Mouse (Mus musculus): Measurements from ENCODE around the gene Rasgef1b.

Gene Rasgef1b

DNA sequence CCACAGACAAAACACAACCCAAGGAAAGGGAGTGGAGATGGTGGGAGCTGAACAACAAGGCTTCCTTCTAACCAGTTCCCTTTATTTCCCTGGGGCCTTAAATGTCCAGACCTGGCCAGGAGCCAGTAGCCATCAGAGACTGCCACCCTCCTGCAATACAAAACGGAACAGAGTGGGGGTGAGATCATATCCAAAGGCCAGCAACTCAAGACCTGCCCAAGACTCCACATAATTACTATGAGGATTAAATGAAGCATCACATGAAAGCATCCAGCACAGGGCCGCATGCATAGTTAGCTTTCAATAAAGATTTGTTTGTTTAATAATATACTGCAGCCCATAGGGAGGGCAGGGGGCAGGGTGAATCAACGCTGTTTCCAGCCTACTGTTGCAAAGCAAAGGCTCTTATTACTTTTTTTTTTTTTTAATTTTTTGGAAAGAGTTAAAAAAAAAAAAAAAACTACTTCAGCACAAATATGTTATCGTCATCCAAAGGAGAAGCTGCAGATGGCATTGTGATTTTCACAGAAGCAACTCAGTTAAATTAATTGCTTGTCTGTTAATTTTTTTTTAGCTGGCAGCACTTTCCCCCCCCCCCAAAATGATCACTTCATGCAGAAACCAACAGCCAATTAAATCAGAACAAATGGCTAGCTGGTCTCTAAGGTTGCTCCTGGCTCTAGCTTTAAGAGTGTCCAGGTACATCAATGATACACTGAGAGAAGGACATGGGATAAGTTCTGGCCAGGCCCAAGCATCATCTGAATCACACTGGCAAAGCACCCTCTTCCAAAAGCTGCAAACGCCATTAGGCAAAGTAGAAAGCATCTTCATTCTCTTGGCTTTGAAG lies 241.6 kb downstream of the Rasgef1b start:
- no peak for DNase-seq

DNA sequence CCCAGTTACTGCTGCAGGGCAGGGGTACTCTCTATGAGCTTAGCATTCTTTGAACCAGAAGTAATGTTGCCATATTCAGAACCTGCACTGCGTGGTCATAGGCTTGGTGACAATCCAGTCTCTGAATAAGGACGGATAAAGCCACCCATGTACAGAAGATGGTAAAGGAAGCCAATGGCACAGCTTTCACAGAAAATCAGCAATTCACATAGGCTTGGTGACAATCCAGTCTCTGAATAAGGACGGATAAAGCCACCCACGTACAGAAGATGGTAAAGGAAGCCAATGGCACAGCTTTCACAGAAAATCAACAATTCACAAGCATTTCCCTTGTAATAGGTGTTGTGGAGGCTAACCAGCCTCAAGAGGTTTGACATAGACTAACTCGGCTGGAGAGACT lies 245.7 kb downstream of the Rasgef1b start:
- no peak for DNase-seq

DNA sequence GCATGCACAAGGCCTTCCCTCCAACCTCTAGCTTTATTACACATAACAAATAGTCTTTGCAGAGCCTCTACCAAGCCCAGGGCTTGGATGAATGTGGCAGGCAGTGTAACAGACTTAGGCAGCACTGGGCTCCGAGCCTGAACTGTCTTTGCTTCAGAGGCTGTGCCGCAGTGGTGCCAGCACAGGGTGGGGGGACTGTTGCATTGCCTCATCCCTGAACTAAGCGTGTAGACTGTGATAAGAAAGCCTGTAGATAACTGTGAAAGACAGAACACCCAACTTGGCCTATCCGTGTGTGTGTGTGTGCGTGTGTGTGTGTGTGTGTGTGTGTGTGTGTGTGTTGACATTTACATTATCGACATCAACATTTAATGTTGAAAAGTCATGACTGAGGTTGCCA lies 246.3 kb downstream of the Rasgef1b start:
- DNase-seq, result no peak

DNA sequence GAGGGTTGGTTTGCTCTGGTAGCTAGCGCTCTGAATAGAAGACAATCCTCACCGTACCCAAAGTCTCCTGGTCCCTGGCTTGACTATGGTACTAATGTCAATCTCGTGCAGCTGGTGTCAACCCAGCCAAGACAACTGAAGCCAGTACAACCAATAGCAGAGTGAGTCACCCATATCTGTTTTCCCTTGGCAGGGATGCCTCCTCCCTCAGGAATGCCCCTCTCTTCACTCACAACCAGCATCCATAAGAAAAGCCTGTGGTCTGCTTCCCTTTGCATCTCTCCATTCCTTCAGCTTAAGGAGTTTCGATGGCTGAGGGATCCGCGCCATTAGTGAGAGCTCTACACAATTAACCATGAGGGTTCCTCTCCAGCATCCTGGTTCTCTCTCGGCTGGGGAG lies 246.8 kb downstream of the Rasgef1b start:
- DNase-seq, result no peak

DNA sequence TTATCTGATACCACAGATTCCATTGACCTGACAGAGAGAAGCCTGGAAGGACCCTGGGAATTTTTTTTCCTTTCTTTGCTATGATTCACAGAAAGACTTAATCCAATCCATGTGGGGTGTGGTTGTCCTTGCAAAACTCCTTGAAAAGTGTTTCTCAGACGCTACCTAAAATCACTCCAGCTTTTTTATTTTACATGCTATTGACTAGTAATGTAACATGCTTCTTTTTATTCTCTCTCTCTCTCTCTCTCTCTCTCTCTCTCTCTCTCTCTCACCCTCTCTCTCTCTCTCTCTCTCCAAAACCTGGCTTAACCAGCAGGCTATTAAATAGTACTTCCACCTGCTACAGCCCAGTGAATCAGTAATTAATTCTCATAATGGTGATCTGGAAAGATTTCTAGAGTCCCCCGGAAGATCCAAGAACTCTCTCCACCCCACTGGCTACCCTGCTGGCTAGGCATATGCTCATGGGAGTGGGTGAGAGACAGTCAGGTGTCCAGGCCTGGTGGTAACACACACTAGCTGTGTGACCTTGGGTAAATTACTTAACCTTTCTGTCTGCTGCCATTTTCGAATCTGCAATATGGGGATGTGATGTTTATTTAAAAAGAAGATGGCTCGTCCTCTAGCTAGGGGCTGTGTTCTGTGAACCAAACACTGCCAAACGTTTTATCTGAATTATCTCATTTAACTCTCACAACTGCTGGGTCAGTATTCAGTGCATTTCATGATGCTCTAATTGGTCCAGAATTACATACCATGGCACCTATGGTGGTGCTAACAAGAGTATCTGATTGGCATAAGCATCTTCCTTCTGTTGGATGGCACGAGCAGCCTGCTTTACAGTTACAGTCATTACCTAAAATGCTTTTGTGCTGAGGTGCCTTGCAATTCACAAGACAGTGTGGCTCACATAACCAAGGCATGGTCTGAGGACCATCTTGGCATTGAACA lies 248.5 kb downstream of the Rasgef1b start:
- no peak for DNase-seq

DNA sequence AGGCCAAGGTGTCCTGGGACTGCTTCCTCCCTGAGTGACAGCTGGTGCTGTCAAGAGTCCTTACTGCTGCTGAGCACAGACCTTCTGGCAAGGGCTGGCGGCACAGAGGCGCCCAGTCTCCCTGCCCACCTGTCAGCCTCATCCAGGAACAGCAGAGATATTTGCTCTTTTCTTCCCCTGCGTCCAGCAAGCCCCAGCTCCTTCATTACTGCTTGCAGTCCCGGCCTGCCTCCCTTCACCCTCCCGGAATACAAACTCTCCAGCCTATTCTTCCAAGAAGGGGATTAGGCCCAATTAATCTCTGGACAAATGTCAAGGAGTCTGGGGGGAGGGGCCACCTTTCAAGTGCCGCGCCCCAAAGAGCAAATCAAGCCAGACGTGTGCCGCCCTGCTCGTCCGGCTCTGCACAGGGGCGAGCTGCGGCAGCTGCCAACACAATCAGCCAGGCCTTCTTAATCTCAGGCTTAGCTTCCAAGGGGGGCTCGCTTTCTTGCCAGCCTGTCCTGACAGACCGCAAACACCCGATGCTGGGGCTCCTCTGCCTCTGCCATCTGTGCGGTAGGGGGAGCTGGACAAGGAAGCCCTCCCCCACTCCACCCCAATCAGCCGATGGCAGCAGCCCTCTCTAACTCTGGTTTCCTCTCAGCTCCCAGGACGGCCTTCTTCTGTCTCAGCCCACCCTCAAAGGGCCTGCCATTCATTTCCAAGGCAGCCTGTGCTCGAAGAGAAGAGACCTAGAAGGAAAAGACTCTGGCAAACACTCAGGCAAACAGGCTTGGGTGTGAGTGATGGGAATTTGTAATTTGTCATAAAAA lies 249.4 kb downstream of the Rasgef1b start:
- DNase-seq, result peak in 1 of 2 experiments; percentile 5

DNA sequence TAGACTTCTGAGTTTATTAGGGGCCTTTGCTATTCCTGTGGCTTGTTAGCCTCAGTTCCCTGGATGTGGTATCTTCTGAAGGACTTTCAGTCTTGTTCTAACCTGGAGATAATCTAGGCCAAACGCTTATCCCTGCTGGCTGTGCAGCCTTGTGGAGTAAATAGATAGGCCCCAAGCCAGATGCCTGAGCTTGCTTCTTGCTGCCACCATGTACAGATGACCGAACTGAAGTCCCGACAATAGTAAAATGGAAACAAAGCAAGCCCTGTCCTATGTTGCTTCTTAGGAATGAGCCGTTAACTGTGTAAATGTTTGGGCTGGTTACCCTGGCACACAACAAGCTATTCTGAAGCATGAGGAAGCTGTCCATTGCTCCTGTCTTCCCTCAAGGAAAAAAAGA lies 250.1 kb downstream of the Rasgef1b start:
- DNase-seq, result no peak

DNA sequence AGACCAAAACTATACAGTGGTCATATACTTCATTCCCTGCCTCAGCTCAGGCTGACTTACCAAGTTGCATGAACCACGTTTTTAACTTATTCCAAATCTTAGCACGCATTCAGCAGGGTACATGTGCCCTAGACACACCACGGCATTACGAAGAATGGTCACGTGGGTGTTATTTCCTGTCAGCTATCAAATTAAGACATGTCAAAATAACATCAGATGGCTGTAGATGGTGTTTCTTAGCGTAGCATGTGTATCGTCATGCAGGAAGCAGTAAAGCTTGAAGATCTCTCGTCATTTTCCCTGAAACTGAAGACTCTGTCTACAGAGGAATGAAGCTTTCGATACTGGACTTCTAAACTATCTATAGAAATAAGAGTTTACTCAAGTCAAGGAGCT lies 251.4 kb downstream of the Rasgef1b start:
- no peak for DNase-seq

DNA sequence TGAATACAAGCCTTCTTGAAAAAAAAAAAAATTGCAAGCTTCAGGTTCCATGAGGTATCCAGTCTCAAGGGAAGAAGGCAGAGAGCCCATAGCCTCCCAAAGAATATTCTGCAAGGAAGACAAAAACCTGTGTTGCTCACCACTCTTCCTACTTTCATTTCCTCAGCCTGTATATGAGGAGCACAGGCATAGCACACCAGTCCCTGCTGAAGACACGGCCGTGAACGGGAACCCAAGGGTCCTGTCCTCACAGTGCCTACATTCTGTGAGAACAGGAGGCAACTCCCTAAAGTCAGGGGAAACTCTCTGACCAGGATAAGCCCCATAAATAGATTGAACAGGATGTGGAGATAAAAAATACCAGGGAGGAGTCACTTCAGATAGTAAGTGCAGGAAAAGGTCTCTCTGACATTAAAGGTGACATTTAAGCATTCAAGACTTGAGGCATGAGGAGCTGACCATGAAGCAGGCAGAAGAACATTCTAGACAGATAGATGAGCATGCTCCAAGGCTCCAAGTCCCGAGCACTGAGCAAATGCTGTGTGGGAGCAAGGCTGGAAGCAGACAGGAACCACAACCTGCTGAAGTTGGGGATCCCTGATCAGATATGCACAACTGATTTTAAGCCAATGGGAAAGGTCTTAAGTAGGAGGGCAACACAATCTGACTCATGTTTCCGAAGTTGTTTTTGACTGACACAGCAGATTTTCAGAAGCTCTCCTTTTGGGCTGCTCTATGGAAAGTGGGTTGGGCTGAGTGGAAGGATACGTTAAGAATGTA lies 252.0 kb downstream of the Rasgef1b start:
- no peak for DNase-seq

DNA sequence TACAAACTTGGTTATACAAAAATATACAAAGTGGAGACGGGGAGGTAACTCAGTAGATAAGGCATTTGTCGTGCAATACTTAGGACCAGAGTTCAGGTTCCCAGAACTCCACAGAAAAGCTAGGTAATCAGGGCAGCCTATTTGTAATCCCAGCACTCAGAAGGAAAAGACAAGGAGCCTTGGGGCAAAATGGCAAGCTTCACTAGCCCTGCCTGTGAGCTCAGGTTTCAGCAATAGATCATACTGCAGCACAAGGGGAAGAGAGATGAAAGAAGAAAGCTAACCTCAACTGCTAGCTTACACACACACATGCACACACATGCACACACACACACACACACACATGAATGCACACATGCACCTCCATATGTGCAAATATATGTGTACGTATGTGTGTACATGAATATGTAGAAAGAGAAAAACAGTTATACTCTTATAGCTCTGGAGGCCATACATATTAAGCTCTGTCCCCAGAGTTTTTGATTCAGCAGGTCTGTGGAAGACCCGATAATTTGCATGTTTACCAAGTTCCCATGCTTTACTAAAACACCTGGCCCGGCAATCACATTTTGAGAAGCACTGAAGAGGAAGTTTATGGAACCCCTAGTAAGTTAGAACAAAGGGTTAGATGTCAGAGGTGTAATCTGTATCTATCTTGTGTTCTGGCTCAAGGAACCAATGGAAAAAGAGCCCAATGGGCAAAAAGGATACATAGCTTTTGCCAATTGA lies 256.1 kb downstream of the Rasgef1b start:
- DNase-seq, result no peak

DNA sequence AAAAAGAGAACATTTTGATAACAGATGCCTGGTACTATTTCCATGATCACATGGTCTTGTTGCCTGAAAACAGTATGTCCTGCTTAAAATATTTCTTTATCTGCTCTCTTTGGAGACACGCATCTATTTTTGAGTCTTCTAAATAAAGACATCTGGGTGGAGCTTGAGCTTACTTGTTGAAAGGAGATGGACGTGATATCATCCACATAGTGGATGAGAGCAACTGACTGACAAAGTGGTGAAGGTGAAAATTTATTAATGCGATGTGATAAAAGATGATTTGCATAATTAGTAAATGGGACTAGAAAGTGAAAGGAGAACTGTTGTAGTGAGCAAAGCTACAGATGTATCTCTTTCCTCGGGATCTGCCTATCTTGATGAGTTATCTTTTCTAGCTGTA lies 257.1 kb downstream of the Rasgef1b start:
- DNase-seq, result no peak

DNA sequence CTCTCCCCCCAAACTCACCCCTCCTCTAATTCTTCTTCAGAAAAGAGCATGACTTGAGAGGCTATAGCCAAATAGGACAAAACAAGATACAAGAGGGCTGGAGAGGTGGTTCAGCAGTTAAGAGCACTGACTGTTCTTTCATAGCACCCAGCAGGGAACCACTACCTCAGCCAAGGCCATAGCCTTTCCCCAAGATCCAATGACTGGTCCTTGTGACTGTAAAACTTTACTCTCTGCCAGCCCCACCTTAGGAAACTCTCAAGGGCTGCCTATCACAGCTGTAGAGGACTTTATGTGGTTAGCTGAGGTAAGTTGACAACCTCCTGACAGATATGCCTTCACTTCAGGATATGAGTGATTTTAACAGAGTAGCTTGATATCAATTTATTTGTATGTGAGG lies 258.3 kb downstream of the Rasgef1b start:
- DNase-seq, result no peak

DNA sequence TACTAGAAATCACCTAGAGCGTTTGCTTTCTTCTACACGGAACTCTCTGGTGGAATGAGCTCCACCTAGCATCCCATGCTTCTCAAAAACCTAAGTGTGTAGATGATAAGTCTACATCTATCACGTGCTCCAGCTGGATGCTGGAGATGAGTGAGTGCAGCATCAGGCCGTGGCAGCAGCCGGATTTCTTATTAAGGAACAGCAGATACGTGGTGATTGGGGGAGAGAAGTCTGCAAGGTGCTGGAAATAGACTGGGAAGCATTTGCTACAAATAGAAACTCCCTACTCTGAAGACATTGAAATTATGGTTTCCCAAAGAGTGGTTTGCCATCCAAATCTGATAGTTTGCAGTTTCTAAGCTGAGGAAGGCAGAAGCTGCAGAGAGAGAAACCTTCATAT lies 269.9 kb downstream of the Rasgef1b start:
- no peak for DNase-seq

DNA sequence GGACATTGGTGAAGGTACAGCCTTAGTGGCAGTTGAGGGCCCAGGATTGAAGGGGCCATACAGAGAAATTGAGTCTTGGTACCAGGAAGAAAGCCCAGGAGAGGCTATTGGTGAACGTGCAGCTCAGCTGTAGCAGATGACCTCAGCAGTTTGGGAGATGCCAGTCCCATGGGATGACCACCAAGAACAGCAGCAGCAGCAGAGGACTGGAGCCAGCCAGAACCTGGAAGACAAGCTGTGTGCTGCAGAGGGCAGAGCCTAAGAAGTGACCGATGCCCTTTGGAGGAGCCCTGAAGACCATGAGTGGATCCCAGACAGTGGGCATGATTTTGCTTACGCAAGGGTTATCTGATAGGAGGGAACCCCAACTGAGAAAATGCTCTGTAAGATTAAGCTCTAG lies 271.6 kb downstream of the Rasgef1b start:
- DNase-seq, result no peak

DNA sequence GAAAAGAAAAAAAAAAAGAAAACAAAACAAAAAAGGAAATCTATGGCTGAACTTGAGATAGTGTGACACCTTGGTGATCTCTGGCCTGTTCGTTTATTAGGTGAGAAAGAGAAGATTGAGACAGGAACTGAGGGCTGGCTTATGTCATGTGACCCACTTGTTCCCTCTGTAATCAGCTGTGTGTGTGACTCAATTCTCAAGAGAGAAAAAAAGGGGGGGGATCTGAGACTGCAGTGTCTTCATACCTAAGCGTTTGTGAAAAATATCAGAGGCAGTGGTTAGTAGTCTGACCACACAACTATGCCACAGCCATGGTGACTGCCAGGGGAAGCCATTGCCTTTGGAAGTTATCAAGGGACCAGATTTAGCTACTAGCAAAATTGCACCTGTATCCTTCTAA lies 276.9 kb downstream of the Rasgef1b start:
- no peak for DNase-seq

DNA sequence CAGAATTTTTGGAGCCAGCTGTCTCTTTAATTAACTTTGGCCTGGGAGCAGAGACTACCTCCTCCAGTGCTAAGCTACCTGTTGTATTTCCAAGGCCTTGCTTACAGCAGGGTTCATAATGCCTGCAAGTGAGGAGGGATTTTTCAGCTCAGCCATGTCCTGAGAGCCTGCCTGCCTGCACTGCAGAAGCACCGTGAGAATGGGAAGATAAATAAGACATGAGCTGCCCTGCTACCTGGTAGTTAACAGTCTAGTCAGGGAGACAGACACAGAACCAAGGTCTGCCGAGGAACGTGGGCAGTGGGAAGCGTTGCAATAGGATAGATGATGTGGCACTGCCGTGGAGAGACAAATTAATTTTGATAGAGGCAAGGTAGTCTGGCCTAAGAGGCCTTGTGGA lies 277.4 kb downstream of the Rasgef1b start:
- no peak for DNase-seq

DNA sequence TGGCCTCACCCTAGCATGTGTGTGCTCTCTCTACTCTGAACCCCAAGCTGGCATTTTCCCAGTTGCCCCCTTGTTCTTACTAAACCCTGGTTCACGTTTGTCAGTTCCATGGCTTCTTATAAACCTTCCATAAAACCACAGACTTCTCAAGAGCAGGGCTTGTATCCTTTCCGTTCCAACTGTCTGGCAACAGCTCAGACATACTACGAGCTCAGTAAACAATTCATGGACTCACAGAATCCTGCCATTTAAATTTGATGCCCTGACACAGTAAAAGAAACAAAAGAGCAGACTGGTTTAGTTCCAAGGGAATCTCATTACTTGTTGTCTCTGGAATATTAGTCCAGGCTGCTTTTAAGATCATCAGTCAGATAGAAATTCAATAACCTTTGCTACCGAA lies 277.9 kb downstream of the Rasgef1b start:
- no peak for DNase-seq

DNA sequence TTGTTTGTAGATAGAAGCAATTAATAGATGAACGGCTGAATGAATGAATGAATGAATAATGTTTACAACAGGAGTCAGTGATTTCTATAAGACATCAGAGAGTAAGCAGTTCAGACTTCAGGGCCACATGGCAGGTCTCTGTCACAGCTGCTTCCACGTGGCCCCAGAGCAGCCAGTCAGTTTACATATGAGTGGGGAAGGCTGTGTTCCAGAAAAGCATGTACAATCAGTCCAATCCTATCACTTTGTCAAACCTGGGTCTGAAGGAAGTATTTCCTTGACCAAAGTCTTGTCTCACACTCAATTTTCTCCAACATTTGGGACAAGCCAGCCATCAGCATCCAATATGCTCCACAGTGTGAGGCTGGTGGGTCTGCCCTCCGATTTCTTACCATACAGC lies 278.4 kb downstream of the Rasgef1b start:
- DNase-seq, result no peak

DNA sequence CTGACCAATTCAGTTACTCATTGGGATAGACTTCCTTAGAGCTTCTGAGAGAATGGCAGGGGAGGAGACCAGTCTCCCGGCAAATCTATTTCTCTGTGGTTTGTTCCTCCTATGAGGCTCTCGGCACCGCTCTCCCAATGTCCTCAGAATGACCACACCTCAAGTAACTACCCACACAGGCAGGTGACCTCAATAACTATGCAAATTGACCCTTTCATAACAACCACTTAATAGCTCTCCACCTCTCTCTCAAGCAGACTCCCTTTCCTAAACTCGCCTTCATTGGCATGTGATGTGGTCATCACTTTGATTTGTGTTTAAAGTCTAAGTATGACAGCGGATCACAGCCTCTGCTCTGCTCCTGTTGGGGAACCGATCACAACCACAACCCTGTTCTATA lies 281.4 kb downstream of the Rasgef1b start:
- no peak for DNase-seq

DNA sequence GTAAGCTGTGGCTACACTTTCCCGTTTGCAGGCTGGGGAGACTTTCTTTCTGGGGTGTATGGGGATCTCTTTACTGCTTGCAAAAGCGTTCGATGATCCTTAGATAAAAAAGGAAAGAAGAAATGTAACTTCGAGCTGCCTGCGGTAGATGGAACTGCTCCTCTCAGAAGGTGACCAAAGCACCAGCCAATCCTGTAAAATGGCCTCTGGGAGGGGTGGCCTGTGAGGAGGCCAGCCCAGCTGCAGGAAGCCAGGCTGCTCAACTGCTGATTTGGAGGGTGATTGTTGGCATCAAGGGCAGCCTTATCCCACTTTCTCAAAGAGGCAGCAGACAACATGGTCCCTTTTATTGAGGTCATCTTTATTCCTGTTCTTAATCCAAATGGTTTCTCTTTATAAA lies 283.6 kb downstream of the Rasgef1b start:
- no peak for DNase-seq

DNA sequence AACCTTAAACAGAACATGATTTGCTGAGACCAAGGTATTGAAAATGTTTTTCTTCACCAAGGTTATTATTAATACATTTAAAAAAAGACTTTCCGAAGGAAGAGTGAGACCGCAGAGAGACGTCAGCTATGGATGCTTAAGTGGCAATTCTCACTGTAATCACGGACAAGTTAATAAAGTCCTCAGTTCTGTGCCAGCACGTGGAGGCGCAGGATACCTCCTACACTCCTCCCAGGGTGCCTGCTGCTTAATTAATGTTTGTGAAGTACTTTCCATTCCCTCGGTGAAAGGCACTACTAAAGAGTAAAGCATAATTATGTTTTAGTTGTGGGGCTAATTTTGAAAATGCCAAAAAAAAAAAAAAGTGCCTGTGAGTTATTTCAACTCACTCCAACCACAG lies 284.1 kb downstream of the Rasgef1b start:
- no peak for DNase-seq

DNA sequence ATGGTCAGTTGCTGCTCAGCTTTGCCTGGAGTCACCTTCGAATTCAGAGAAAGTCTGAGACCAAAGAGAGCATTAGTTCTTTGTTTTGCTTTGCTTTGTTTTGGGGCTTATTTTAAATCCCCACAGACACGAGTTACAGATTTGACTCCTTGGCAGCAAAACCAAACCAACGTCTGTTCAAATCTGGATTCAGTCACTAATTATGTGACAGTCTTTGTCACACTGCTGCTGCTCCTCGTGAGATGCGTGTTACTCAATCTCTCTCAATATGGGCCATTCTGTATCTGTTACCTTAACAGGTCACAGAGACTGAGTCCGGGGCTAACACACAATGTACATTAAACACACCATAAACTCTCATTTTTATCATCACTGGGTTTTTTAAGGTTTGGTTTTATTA lies 288.8 kb downstream of the Rasgef1b start:
- no peak for DNase-seq

Measured in thymus, postnatal 36 days (tissue).